Mouse (Mus musculus) spleen, adult 12 weeks (tissue): ENCODE measurements around the gene Edrf1.
"Not testable (repeated sequence)": the region's sequence is repeated elsewhere in the genome, so short reads cannot be mapped to it uniquely, and the experiment has no call there.

Experiments used
- DNase-seq: peaks from one replicate; pipeline ENCODE4 v3.0.0; 2022; ENCODE audit warnings: low spot score

Gene Edrf1

GRCm38 (mm10) chr7:133645716-133646115 lies 8.4 kb downstream of the Edrf1 start:
- DNase-seq: no peak

- no peak for DNase-seq
Observed at GRCm38 (mm10) chr7:133662467-133662866, 25.1 kb downstream of the Edrf1 start.

GRCm38 (mm10) chr7:133669071-133669470 lies 31.7 kb downstream of the Edrf1 start:
- no peak for DNase-seq

DNA sequence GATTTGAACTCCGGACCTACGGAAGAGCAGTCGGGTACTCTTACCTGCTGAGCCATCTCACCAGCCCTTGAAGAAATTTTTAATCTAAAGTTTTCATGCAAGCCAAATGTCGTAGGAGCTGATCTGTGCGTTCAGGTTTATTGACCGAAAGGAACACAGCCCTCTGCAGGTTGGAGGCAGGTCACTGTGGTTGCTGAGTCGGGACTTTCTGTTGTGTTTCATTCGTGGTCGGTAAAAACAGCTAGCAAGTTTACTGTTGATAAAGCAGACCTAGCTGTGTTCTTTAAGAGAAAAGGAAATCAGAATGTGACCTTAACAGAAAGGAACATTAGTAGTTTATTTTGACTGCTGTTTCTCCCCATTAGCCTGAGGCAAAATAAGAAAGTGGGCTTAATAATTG lies 32.6 kb downstream of the Edrf1 start:
- DNase-seq: no peak

GRCm38 (mm10) chr7:133670846-133671245 lies 33.5 kb downstream of the Edrf1 start:
- no peak for DNase-seq

DNA sequence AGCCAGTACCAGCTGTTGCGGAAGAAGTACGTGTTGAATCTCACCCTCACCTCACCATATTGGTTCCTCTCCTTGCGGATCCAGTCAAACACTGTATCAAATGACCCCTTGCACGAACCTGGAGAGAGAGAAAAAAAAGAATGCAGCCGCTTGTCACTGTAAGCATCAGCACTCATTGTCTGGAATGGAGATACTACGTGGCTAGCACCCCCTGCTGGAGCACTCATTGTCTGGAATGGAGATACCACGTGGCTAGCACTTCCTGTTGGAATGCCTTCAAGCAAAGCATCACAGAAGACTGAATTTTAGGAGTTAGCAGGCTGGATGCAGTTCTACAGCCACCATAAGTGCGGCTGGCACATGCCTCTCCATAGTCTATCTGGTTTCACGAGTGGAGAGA lies 38.7 kb downstream of the Edrf1 start:
- no peak for DNase-seq

- no peak for DNase-seq
Observed at GRCm38 (mm10) chr7:133678716-133679115, 41.4 kb downstream of the Edrf1 start.

GRCm38 (mm10) chr7:133679439-133679838 lies 42.1 kb downstream of the Edrf1 start:
- no peak for DNase-seq

GRCm38 (mm10) chr7:133679961-133680360 lies 42.6 kb downstream of the Edrf1 start, which contains the start of gene Mmp21:
Gene Mmp21, minus strand, starts transcription at chr7:133680061.
- no peak for DNase-seq

GRCm38 (mm10) chr7:133683626-133684025 lies 46.3 kb downstream of the Edrf1 start:
- DNase-seq: no peak

DNA sequence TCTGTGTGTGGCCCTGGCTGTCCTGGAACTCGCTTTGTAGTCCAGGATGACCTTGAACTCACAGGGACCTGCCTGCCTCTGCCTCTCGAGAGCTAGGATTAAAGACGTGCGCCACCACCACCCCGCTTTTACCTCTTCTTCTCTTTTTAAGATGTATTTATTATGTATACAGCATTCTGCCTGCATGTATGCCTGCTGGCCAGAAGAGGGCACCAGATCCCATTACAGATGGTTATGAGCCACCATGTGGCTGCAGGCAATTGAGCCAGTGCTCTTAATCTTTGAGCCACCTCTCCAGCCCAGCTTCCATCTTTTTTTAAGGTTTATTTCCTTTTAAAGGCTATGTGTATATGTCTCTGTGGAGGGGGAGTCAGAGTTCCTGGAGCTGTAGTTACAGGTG lies 46.8 kb downstream of the Edrf1 start:
- no peak for DNase-seq

DNA sequence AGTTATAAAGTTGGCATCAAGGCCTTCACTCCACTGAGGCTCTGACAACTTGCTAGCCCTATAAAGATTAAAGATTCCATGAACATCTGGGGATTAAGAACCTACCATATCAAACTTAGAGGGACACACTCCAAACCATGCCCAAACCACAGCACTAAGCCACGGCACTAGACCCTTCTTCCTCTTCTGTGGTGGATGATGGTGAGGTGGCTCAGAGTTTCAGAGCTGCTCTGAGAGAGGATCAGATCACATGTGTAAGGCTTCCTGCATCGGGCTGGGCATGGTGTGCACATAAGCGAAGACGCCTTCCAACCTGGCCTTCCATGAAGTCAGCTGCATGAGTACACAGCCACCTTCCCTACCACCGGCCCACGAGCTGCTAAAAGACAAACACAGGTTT lies 47.4 kb downstream of the Edrf1 start:
- DNase-seq: no peak

DNA sequence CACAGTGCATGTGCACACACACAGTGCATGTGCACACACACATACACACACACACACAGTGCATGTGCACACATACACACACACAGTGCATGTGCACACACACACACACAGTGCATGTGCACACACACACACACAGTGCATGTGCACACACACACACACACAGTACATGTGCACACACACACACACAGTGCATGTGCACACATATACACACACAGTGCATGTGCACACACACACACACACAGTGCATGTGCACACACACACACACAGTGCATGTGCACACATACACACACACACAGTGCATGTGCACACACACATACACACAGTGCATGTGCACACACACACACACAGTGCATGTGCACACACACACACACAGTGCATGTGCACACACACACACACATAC lies 48.3 kb downstream of the Edrf1 start:
- DNase-seq: not testable (repeated sequence)

DNA sequence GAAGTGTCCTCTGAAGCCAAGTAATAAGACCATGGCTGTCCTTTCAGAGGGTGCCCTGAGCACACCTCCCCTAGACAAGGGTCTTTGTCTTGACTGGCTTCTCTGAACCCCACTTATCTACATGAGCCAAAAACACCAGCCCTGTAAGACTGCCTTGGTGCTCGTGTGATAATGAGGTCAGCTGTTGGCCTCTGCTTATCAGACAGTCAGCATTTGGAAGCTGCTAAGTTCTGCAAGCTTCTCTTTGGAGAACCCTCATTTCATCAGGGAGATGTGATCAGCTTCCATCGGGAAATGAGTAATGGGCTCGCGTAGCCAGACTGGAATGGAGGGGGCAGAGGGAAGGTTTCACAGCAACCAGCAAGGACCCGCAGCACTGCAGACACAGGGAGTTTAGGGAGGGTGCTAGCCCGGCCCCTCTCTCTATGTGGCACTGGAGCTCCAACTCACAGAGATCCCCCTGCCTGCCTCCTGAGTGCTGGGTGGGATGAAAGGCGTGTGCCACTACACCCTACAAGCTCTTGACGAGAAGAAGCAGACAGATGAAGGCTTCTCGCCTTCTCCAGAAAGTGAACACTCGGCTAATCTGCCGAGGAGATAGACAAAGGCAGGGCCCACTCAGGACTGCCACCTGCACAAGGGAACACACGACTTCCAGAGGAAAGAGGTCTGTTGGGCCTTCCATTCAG lies 60.8 kb downstream of the Edrf1 start:
- peak; percentile 53 for DNase-seq

- no peak for DNase-seq
Observed at GRCm38 (mm10) chr7:133699885-133700284, 62.5 kb downstream of the Edrf1 start.

GRCm38 (mm10) chr7:133701366-133701765 lies 64.0 kb downstream of the Edrf1 start:
- DNase-seq: no peak

- peak; percentile 69 for DNase-seq
Observed at GRCm38 (mm10) chr7:133702333-133702732, 65.0 kb downstream of the Edrf1 start.

DNA sequence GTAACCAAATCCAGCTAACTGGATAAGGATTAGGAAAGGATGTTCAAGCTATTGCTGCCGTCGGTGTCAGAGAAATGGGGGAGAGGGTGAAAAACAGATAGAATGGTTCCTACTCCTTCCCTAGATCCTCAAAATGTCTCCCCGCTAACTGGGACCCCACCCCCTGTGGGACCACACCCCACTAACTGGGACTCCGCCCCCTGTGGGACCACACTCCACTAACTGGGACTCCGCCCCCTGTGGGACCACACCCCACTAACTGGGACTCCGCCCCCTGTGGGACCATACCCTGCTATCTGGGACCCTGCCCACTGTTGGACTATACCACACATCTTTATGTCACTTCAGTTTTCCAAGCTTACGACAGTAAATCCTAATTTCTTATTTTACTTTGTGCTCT lies 66.6 kb downstream of the Edrf1 start:
- DNase-seq: no peak

DNA sequence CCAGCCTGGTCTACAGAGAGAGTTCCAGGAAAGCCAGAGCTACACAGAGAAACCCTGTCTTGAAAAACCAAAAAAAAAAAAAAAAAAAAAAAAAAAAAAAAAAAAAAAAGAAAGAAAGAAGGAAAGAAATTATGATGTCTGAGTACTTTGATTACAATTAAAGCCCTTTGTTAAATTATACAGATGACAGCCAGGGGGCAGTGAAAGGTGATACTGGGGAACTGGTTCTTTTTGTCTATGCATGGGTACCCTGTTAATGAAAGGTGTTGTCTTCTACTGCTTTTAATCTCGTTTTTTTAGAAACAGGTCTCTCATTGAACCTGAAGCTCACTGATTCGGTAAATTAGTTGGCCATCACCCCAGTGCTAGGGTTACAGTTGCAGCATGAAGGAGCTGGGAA lies 70.0 kb downstream of the Edrf1 start:
- DNase-seq: no peak

DNA sequence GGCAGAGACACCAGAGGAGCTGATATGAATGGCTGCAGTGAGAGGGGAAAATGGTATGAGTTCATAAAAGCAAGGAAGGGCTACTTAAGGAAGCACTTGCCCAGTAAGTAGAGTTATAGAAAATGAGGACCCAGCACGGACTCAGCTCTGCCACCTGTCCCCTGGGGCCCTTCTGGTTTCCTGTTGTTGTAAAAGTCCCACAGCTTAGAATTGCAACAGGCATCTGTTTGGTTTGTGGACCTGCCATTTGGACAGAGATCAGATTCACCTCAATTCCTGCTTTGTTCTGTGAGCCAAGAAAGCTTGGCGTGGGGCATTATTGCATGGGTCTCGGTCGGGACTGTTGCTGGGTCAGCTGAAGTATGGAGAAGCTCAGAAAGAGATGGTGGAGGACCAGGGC lies 78.0 kb downstream of the Edrf1 start:
- DNase-seq: no peak

DNA sequence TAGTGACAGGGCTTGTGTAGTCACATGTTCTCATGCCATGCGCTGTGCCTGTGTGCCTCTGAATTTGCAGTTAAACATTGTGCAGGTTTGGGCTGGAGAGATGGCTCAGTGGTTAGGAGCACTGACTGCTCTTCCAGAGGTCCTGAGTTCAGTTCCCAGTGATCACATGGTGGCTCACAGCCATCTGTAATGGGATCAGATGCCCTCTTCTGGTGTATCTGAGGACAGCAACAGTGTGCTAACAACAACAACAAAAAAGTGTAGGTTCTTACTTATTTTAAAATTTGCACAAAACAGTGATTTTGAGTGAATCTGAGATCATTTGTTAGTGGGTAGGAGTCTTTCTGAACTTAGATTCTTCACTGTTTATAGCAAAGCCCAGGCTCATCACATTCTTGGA lies 81.2 kb downstream of the Edrf1 start:
- no peak for DNase-seq

DNA sequence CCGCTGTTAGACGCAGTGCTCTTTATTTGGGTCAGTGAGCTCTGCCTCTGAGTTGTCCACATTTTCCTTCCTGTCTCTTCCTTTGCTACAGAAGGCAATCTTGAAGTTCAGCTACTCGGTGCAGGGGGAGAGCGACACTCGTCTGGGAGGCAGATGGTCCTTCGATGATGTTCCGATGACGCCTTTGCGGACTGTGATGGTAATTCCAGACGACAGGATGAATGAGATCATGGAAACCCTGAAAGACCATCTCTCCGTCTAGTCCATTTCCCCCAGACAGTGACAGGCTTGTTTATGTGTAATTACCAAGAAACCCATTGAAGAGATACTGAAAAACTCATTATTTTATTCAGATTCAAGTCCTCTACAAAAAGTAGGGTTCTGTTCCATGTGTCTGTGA lies 83.3 kb downstream of the Edrf1 start:
- DNase-seq: no peak
